Mouse (Mus musculus) C2C12 (cell line): ENCODE data around the gene Hsd3b7. TPM values are rescaled to one million over a fixed set of nuclear protein-coding genes. Genes with fewer than 3 reads are reported as not detected.

Experiments used
- H3K27me3 ChIP-seq: one replicate; pipeline ENCODE4 v1.6.1; 2011; ENCODE audit not compliant: control insufficient read depth, insufficient read depth, insufficient read length
- H3K36me3 ChIP-seq: one replicate; pipeline ENCODE4 v1.6.1; 2011; ENCODE audit not compliant: control insufficient read depth, insufficient read depth
- H3K4me3 ChIP-seq: one replicate; pipeline ENCODE4 v1.5.1; 2011; ENCODE audit warnings: mild to moderate bottlenecking, control low read depth; ENCODE audit not compliant: poor library complexity, insufficient read depth, severe bottlenecking
- H3K79me2 ChIP-seq: one replicate; pipeline ENCODE4 v1.6.1; 2011; ENCODE audit not compliant: control insufficient read depth, insufficient read depth
- H3K79me3 ChIP-seq: one replicate; pipeline ENCODE4 v1.6.1; 2011; ENCODE audit warnings: low read depth, control low read depth
- H3ac ChIP-seq: one replicate; pipeline ENCODE3; 2011; ENCODE audit warnings: low read depth; ENCODE audit not compliant: control insufficient read depth, insufficient read length
- CEBPB ChIP-seq: IDR thresholded peaks from one replicate; pipeline ENCODE4 v1.6.1; 2011; ENCODE audit warnings: low read depth, mild to moderate bottlenecking, control low read depth, moderate library complexity
- CTCF ChIP-seq: IDR thresholded peaks from one replicate; pipeline ENCODE4 v1.5.1; 2011; ENCODE audit not compliant: control insufficient read depth, insufficient read depth, insufficient read length
- FOSL1 ChIP-seq: IDR thresholded peaks from one replicate; pipeline ENCODE4 v1.8.0; 2011; ENCODE audit warnings: mild to moderate bottlenecking, low read length; ENCODE audit not compliant: poor library complexity, insufficient read depth, severe bottlenecking
- MAX ChIP-seq: IDR thresholded peaks from one replicate; pipeline ENCODE4 v1.6.1; 2011; ENCODE audit warnings: mild to moderate bottlenecking, control low read depth
- MYOD1 ChIP-seq: IDR thresholded peaks from one replicate; pipeline ENCODE4 v1.6.1; 2011; ENCODE audit warnings: low read depth; ENCODE audit not compliant: control insufficient read depth, insufficient read length
- MYOG ChIP-seq: IDR thresholded peaks from one replicate; pipeline ENCODE4 v1.6.1; 2011; ENCODE audit not compliant: control insufficient read depth, insufficient read length; ENCODE audit errors: extremely low read depth
- USF1 ChIP-seq: IDR thresholded peaks from one replicate; pipeline ENCODE4 v1.6.1; 2011; ENCODE audit warnings: low read depth, mild to moderate bottlenecking, control low read depth, moderate library complexity
- polyA plus RNA-seq: library from polyadenylated mRNA; unstranded; fragments of >200 nt; fragmentation: generic; extraction: Trizol; gene quantifications from one replicate; pipeline ENCODE4 v1.2.1, GENCODE M21; 2012; ENCODE audit warnings: missing spikeins

Hsd3b7 gene
- polyA plus RNA-seq, 1 experiment, result 8.3 TPM

DNA sequence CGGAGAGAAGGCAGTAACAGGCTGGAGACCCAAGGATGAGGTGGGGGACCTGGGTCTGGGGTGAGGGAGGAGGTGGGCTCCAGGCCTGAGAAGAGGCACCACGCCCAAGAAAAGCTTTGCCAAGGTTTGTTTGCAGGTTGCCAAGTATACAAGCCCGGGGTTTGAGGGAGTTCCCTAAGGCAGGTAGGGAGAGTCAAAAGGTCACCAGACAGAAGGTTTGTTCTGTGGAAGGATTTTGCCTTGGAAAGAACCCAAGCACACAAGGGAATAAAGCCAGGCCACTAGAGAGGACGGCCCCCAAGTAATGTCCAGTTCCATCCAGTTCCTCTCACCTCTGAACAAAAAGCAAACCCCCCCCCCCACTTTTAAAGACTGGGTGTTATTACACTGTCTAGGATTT is 10.8 kb downstream of the Hsd3b7 start:
- Histone ChIP-seq H3K79me3 (no peaks in the 10 kb centered on the region), H3K27me3 (peaks cover 4% of the 10 kb centered on the region), H3K4me3 (no peak overlapping the region), H3K36me3 (no peaks in the 10 kb centered on the region), H3ac (no peak overlapping the region), H3K79me2 (no peaks in the 10 kb centered on the region)
- no peak for TF ChIP-seq USF1
- TF ChIP-seq MYOD1, result no peak
- no peak for TF ChIP-seq CEBPB
- no peak for TF ChIP-seq CTCF
- no peak for TF ChIP-seq MYOG
- no peak for TF ChIP-seq FOSL1
- no peak for TF ChIP-seq MAX

- Histone ChIP-seq H3K79me2 (no peaks in the 10 kb centered on the region), H3ac (no peak overlapping the region), H3K79me3 (no peaks in the 10 kb centered on the region), H3K4me3 (no peak overlapping the region), H3K27me3 (peaks cover 4% of the 10 kb centered on the region), H3K36me3 (no peaks in the 10 kb centered on the region)
- TF ChIP-seq CTCF (no peak), FOSL1 (no peak), MYOD1 (no peak), MAX (no peak), USF1 (no peak), CEBPB (no peak)
Measured at GRCm38 (mm10) chr7:127812292-127812691, 11.9 kb downstream of the Hsd3b7 start.

GRCm38 (mm10) chr7:127813821-127814220 is 13.4 kb downstream of the Hsd3b7 start:
- H3ac ChIP-seq, result no peak overlapping the region
- TF ChIP-seq FOSL1 (no peak), MYOD1 (no peak), MYOG (no peak), MAX (no peak), CEBPB (no peak), CTCF (no peak), USF1 (no peak)
- H3K27me3 ChIP-seq, result peaks cover 4% of the 10 kb centered on the region
- H3K79me2 ChIP-seq, result no peaks in the 10 kb centered on the region
- no peaks in the 10 kb centered on the region for H3K36me3 ChIP-seq
- no peaks in the 10 kb centered on the region for H3K79me3 ChIP-seq
- H3K4me3 ChIP-seq, result no peak overlapping the region

DNA sequence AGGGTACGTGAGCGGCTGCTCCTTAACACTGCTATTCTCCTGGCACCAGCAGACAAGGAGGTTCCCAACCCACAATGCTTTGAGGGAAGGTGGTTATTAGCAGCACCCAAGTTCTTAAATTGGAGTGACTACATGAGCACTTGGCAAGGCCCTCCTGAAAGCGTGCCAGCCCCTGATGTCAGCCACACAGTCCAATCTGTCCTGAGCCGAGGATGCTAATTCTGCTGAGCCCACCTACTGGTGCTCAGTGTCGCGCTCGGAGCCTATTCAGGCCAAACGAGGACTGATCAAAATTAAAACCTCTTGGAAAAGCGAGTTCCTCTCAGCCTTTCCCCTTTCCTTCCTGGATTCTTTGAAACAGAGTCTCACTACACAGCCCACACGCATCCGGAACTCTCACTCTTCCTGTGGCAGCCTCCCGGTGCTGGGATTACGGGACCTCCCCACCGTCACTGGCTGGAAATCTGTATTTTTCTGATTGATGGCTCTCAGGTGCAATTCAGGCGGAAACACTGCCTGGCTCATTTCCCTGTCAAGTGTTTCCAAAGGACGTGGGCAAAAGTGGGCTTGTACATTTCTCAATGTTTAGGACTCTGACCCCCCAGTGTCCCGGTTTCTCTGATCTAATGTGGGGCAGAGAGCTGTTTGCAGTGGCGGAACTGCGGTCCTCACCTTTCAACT is 14.0 kb downstream of the Hsd3b7 start:
- Histone ChIP-seq H3K27me3 (peaks cover 4% of the 10 kb centered on the region), H3K79me2 (no peaks in the 10 kb centered on the region), H3K36me3 (no peaks in the 10 kb centered on the region), H3ac (no peak overlapping the region), H3K4me3 (no peak overlapping the region), H3K79me3 (no peaks in the 10 kb centered on the region)
- no peak for TF ChIP-seq MYOG
- TF ChIP-seq USF1, result no peak
- TF ChIP-seq CEBPB, result no peak
- TF ChIP-seq CTCF, result no peak
- no peak for TF ChIP-seq FOSL1
- TF ChIP-seq MAX, result no peak
- no peak for TF ChIP-seq MYOD1

- Histone ChIP-seq H3K36me3 (no peaks in the 10 kb centered on the region), H3K79me3 (no peaks in the 10 kb centered on the region), H3K4me3 (no peak overlapping the region), H3ac (no peak overlapping the region), H3K27me3 (peaks cover 4% of the 10 kb centered on the region), H3K79me2 (no peaks in the 10 kb centered on the region)
- TF ChIP-seq MAX (no peak), MYOD1 (no peak), USF1 (no peak), FOSL1 (no peak), CTCF (no peak), MYOG (no peak), CEBPB (no peak)
Measured at GRCm38 (mm10) chr7:127815116-127815665, 14.8 kb downstream of the Hsd3b7 start.
